Mouse (Mus musculus) cerebellum, adult 2 months (tissue): ENCODE results near the gene Stat5b.

Experiments used
- CTCF ChIP-seq: fragments of 200-500 bp; IDR thresholded peaks from 2 replicates; pipeline ENCODE4 v1.5.1; 2011; ENCODE audit warnings: low read depth, mild to moderate bottlenecking, control low read depth, low read length, moderate library complexity, borderline replicate concordance; ENCODE audit not compliant: insufficient read depth
- POLR2A ChIP-seq: fragments of 200-500 bp; IDR thresholded peaks from 2 replicates; pipeline ENCODE4 v1.6.1; 2011; ENCODE audit warnings: low read length, control low read depth, borderline replicate concordance; ENCODE audit not compliant: insufficient read depth

- TF ChIP-seq POLR2A (no peak), CTCF (no peak)
These were observed 30.5 kb downstream of the Stat5b start for GRCm38 (mm10) chr11:100820047-100820446.
